Mouse (Mus musculus) G1E (cell line): ENCODE measurements around the gene Ahnak.

ENCODE experiments used
- CTCF ChIP-seq: IDR thresholded peaks from 2 replicates; pipeline ENCODE4 v1.5.1; 2012; ENCODE audit warnings: low read depth, low read length, inconsistent platforms, mixed read lengths
- GATA1 ChIP-seq: IDR thresholded peaks from 2 replicates; pipeline ENCODE4 v1.6.1; 2012; ENCODE audit warnings: borderline replicate concordance, low read length, inconsistent platforms, mixed read lengths

DNA sequence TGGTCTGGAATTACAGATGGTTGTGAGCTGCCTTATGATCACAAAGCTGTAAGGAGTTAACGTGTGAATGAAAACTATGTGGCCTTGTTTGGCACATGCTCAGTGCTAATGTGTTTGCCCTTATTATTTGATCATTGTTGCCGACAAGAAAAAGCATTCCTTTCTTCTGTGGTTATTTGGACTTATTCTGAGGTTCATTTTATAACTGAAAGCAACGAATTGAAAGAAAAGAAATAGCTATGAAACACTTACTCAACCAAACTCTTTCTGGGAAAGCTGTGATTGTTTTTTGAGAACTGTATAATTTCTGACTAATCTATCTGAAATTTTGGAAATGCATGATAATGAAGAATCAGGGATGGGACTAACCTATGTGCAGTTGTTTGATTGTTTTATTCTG is 46.0 kb downstream of the Ahnak start:
- TF ChIP-seq GATA1 (no peak), CTCF (no peak)
